Mouse (Mus musculus): ENCODE results near the gene Dtx3.

GRCm38 (mm10) chr10:127188079-127188453 is 7.5 kb downstream of the Dtx3 start:
- TF ChIP-seq POLR2A (IDR thresholded peaks at IDR 0.05; ENCODE audit: insufficient read depth, low read length) (no peak), CTCF (IDR thresholded peaks at IDR 0.05; ENCODE audit: low read depth, low read length) (no peak), EP300 (IDR thresholded peaks at IDR 0.05; ENCODE audit: insufficient read depth, low read depth, low read length) (no peak)
